Mouse (Mus musculus) midbrain, embryonic 14.5 days (tissue): Measurements from ENCODE around the gene Hcn3. TPM values are rescaled to one million over a fixed set of nuclear protein-coding genes. Genes with fewer than 3 reads are reported as not detected.
A peak's percentile ranks its signal among the peaks of the same experiment; 100 is the strongest.

Source experiments
- ATAC-seq: fragments of 200-750 bp; cut with Nextera tagmentation; 2 replicates; pipeline ENCODE4 v1.8.0; 2017; ENCODE audit warnings: moderate number of reproducible peaks, moderate library complexity; ENCODE audit not compliant: low FRiP score, low TSS enrichment
- DNase-seq: peaks from one replicate; pipeline ENCODE4 v3.0.0-alpha.2; 2015
- H3K27ac ChIP-seq: fragments of 300-500 bp; sonication (generic); replicated peaks from 2 replicates; pipeline ENCODE4 v1.5.1; 2014; ENCODE audit warnings: mild to moderate bottlenecking, low read depth, low read length, moderate library complexity
- H3K27me3 ChIP-seq: fragments of 300-500 bp; sonication (generic); 2 replicates; pipeline ENCODE4 v1.6.1; 2014; ENCODE audit warnings: low read length, control low read depth, mixed read lengths; ENCODE audit not compliant: control insufficient read depth, insufficient read depth
- H3K36me3 ChIP-seq: fragments of 300-500 bp; sonication (generic); 2 replicates; pipeline ENCODE4 v1.6.1; 2014; ENCODE audit warnings: low read length, control low read depth; ENCODE audit not compliant: control insufficient read depth, insufficient read depth
- H3K4me1 ChIP-seq: fragments of 300-500 bp; sonication (generic); 2 replicates; pipeline ENCODE4 v1.6.1; 2014; ENCODE audit warnings: mild to moderate bottlenecking, antibody characterized with exemption, low read length, control low read depth; ENCODE audit not compliant: control insufficient read depth, insufficient read depth
- H3K4me2 ChIP-seq: fragments of 300-500 bp; sonication (generic); 2 replicates; pipeline ENCODE4 v1.6.1; 2014; ENCODE audit warnings: mild to moderate bottlenecking, low read length, moderate library complexity
- H3K4me3 ChIP-seq: fragments of 300-500 bp; sonication (generic); replicated peaks from 2 replicates; pipeline ENCODE4 v1.5.1; 2014; ENCODE audit warnings: low read depth, low read length
- H3K9ac ChIP-seq: fragments of 300-500 bp; sonication (generic); replicated peaks from 2 replicates; pipeline ENCODE4 v1.6.1; 2014; ENCODE audit warnings: mild to moderate bottlenecking, low read length, moderate library complexity
- H3K9me3 ChIP-seq: fragments of 300-500 bp; sonication (generic); 2 replicates; pipeline ENCODE4 v1.6.1; 2016; ENCODE audit warnings: low read length, control low read depth, mixed read lengths; ENCODE audit not compliant: control insufficient read depth
- WGBS: fragments of 180-500 bp; shearing (Covaris S2); extraction: QIAGEN DNeasy Blood & Tissue Kit; methylation state at CpG from one replicate; pipeline ENCODE4 v1.1.7; 2014; 5-methylcytosine and 5-hydroxymethylcytosine counted together
- polyA plus RNA-seq: library from polyadenylated mRNA; unstranded; fragments of >200 nt; fragmentation: Nextera tagmentation; extraction: Ambion mirVana; gene quantifications from 2 replicates; pipeline ENCODE4 v1.2.1, GENCODE M21; 2014

Gene Hcn3
- polyA plus RNA-seq, result 23.6 and 30.7 TPM in 2 replicates

DNA sequence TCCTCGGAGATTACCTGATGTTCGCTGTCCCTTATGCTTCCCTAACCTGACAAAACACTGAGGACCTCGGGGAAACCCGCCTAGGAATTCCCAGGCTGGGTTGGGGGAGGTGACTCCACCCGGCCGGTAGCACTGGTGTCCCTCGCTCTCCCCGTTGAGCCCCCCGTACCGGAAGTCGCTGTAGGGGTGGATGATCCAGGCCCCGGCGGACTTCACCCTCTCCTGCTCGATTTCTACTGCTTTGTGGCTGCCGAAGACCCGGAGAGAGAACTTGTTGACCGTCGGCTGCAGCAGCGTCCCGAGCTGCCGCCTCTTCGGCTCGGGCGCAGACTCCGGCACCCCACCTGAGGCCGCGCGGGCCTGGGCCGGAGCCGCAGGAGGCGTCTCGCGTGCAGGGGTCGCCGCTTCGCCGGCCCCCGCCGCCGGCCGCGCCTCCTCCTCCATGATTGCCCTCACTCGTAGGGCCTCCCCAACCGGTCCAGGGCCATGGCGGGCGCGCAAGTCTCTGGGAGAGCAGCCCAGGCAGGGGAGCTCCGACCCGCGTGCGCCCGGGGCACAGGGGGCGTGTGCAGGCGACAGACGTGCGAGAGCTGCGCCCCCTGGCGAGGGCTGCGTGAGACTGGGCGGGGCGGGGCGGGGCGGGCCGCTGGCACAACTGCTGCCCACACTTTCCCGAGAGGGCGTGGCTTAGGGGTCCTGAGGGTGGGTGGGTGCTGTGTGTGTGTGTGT lies at the start of gene Hcn3:
Gene Hcn3, minus strand, starts transcription at position 581 of the 729 bp plus-strand sequence.
- peak within 1 kb of the TSS; percentile 74 for H3K9ac ChIP-seq
- H3K4me3 ChIP-seq, result peak within 1 kb of the TSS; percentile 81
- H3K9me3 ChIP-seq, result no peaks in the 10 kb centered on the region
- H3K36me3 ChIP-seq, result no peaks in the 10 kb centered on the region
- peak within 1 kb of the TSS; percentile 71 for H3K27ac ChIP-seq
- ATAC-seq (peak; percentile 87), DNase-seq (peak; percentile 93)
- H3K27me3 ChIP-seq, result no peaks in the 10 kb centered on the region
- whole genome bisulfite sequencing, result under 1% methylated on average over 61 of the region's 66 CpGs
- peak within 1 kb of the TSS; percentile 89 for H3K4me2 ChIP-seq
- H3K4me1 ChIP-seq, result peaks cover 20% of the 10 kb centered on the region

GRCm38 (mm10) chr3:89209731-89210130 lies 49.7 kb upstream of the Hcn3 start:
- Histone ChIP-seq H3K4me1 (peaks cover 14% of the 10 kb centered on the region), H3K36me3 (peaks cover 54% of the 10 kb centered on the region), H3K4me2 (no peak overlapping the region), H3K9me3 (no peaks in the 10 kb centered on the region), H3K9ac (no peak overlapping the region), H3K27me3 (no peaks in the 10 kb centered on the region), H3K27ac (no peak overlapping the region), H3K4me3 (no peak overlapping the region)
- no peak for DNase-seq
- no peak for ATAC-seq
- WGBS, result 91% methylated on average over 7 of the region's 7 CpGs

DNA sequence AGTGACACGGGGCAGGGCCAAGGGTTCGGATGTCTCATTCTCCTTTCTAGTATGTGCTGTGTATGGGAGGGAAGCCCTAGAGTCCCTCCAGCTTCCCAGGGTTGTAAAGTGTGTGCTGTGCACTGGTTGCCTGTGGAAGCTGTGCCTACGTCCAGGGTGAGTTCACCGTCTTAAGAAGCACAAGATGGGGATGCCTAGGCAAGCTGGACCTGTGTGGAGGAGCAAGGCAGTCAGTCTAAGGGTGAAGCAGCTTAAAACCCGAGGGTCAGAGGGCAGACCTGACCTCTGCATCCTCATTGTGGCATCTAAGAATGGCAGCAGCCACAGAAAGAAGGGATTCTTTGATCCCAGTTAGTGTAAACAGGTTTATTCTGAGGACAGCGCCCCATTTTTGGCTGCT lies 48.7 kb upstream of the Hcn3 start:
- no peak for DNase-seq
- WGBS, result 89% methylated on average over 6 of the region's 6 CpGs
- H3K36me3 ChIP-seq, result peaks cover 60% of the 10 kb centered on the region

GRCm38 (mm10) chr3:89208075-89208657 lies 48.2 kb upstream of the Hcn3 start:
- H3K4me1 ChIP-seq, result peaks cover 8% of the 10 kb centered on the region; the same call in 1 of the 2 replicates
- H3K27me3 ChIP-seq, result no peaks in the 10 kb centered on the region
- no peak overlapping the region for H3K27ac ChIP-seq
- no peak overlapping the region for H3K4me2 ChIP-seq
- WGBS, result 89% methylated on average over 13 of the region's 13 CpGs
- ATAC-seq (no peak), DNase-seq (no peak)
- H3K9me3 ChIP-seq, result no peaks in the 10 kb centered on the region
- peaks cover 60% of the 10 kb centered on the region for H3K36me3 ChIP-seq
- H3K4me3 ChIP-seq, result no peak overlapping the region
- no peak overlapping the region for H3K9ac ChIP-seq

More for the DNA sequence above, 48.7 kb upstream of the Hcn3 start:
- no peaks in the 10 kb centered on the region for H3K9me3 ChIP-seq
- H3K4me1 ChIP-seq, result peaks cover 10% of the 10 kb centered on the region; the same call in 1 of the 2 replicates
- no peak overlapping the region for H3K4me3 ChIP-seq
- H3K27ac ChIP-seq, result no peak overlapping the region
- no peak overlapping the region for H3K4me2 ChIP-seq
- H3K27me3 ChIP-seq, result no peaks in the 10 kb centered on the region
- no peak for ATAC-seq
- no peak overlapping the region for H3K9ac ChIP-seq

DNA sequence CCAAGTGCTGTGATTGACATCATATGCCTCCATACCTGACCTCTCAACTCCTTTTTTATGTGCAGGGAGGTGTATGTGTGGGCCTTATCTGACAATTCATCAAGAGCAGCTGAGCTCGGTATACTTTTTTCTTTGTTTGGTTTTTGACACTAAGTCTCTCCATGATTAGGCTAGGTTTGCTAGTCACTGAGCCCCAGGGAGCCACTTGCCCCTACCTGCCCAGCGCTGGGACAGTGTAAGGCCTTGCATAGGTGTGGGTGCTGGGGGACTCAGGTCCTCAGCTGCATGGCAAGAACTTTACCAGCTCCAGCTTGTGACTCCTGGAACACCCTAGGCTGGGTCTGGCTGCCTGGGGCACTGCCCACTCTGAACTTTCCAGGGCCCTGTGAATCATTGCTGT lies 46.7 kb upstream of the Hcn3 start:
- Histone ChIP-seq H3K4me1 (no peaks in the 10 kb centered on the region), H3K9me3 (no peaks in the 10 kb centered on the region), H3K9ac (no peak overlapping the region), H3K4me3 (no peak overlapping the region), H3K27me3 (no peaks in the 10 kb centered on the region), H3K27ac (no peak overlapping the region), H3K4me2 (no peak overlapping the region), H3K36me3 (peaks cover 60% of the 10 kb centered on the region)
- DNase-seq (no peak), ATAC-seq (no peak)
- 91% methylated on average over 2 of the region's 2 CpGs for WGBS

DNA sequence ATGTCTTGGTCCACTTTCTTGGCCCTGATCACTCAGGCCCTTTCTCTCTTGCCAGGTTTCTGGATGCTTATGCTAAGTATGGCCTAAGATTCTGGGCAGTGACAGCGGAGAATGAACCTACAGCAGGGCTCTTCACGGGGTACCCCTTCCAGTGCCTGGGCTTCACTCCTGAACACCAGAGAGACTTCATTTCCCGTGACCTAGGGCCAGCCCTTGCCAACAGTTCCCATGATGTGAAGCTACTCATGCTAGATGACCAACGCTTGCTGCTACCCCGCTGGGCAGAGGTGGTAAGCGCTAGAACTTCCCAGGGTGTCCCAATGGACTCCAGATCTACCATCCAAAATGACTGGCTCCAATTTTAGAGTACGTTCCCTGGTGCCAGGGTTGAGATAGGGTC lies 46.1 kb upstream of the Hcn3 start:
- 92% methylated on average over 7 of the region's 7 CpGs for WGBS
- Histone ChIP-seq H3K9ac (no peak overlapping the region), H3K4me2 (no peak overlapping the region), H3K36me3 (peaks cover 60% of the 10 kb centered on the region), H3K4me3 (no peak overlapping the region), H3K9me3 (no peaks in the 10 kb centered on the region), H3K4me1 (no peaks in the 10 kb centered on the region), H3K27ac (no peak overlapping the region), H3K27me3 (no peaks in the 10 kb centered on the region)
- DNase-seq (no peak), ATAC-seq (no peak)

DNA sequence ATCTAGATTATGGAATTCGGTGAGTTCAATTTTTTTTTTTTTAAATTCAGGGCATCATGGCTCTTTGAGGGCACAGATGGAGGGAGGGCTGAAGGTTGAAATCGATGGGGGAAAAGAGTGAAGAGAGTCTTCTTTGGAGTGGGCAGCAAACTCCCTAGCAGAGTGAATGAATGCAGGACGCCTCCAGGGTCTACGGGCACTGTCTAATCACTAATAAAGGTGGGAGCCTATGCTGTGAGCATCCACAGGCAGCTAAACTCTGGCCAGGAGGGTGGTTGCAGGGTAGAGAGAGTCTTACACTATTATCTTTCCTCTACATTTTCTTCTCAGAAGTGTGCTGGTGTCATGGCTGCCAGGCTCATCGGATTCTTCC lies 43.1 kb upstream of the Hcn3 start:
- peak overlapping the region; percentile 60 for H3K4me2 ChIP-seq
- H3K36me3 ChIP-seq, result peaks cover 33% of the 10 kb centered on the region
- H3K27ac ChIP-seq, result no peak overlapping the region
- DNase-seq (no peak), ATAC-seq (peak; percentile 16; the same call in 1 of the 2 replicates)
- no peaks in the 10 kb centered on the region for H3K9me3 ChIP-seq
- no peaks in the 10 kb centered on the region for H3K27me3 ChIP-seq
- 36% methylated on average over 5 of the region's 5 CpGs for WGBS
- no peaks in the 10 kb centered on the region for H3K4me1 ChIP-seq
- peak overlapping the region; percentile 43 for H3K4me3 ChIP-seq
- peak overlapping the region; percentile 42 for H3K9ac ChIP-seq

DNA sequence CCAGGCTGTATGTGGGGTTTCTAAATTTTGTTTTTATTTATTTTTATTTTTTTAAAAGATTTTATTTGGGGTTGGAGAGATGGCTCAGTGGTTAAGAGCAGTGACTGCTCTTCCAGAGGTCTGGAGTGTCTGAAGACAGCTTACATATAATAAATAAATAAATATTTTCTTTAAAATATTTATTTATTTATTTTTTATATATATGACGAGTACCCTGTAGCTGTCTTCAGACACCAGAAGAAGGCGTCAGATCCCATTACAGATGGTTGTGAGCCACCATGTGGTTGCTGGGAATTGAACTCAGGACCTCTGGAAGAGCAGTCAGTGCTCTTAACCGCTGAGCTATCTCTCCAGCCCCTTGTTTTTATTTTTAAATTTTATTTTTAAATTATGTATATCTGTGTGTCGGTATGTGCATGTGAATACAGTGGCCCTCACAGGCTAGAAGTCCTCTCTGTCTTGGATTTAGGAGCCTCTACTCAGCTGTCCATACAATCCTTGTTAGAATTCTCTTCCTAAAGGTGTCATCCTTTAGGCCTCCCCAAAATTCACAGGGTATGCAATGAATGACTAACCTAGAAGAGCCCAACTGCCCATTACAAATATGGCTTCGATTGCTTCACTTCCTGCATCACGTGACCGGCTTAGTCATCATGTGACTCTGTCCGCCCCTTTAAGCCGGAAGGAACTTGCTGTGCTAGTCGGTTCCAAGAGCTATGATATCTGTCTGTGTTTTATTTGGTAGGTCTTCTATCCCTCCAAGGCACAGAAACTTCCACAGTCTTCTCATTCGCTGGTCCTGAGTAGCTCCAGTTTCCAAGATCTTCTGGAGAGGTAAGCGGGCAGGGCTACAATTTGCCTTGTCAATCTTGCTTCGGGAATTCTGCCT lies 42.5 kb upstream of the Hcn3 start, which contains the start of gene Gba:
Gene Gba, plus strand, starts transcription at position 676 of the 889 bp plus-strand sequence.
- DNase-seq, result peak; percentile 96
- peak; percentile 91 for ATAC-seq
- Histone ChIP-seq H3K36me3 (peaks cover 27% of the 10 kb centered on the region), H3K4me1 (no peaks in the 10 kb centered on the region), H3K9me3 (no peaks in the 10 kb centered on the region), H3K27me3 (no peaks in the 10 kb centered on the region), H3K4me2 (peak within 1 kb of the TSS; percentile 60), H3K9ac (peak within 1 kb of the TSS; percentile 42), H3K27ac (no peak within 1 kb of the TSS), H3K4me3 (peak within 1 kb of the TSS; percentile 43)
- 29% methylated on average over 13 of the region's 13 CpGs for WGBS
